ENCODE assay signal across 12 mouse cellular contexts in genomic region chr19:16141857-16142256, GRCm38 (mm10). TPM values are rescaled to one million over a fixed set of nuclear protein-coding genes. Genes with fewer than 3 reads are reported as not detected.
DNase-seq lines count a peak whose midpoint lies in the region; ATAC-seq and TF ChIP-seq lines count a peak whose summit lies in the region.
"Had no signal": no experiment of that assay in that cellular context is flagged by ENCODE, and none has a peak within 500 bp of the region (broad histone marks: within the 10 kb centered on the region; RNA-seq: fewer than 3 reads in every experiment).

No protein-coding gene starts in this region.

- H3K27ac ChIP-seq in kidney, adult 2 months (ENCODE audit: insufficient read depth, low read depth, low read length) = peak overlapping the region; percentile 54

- TF ChIP-seq POLR2A in kidney, adult 2 months (IDR thresholded peaks at IDR 0.05; ENCODE audit: low read depth, low read length) = no peak

- H3K4me3 ChIP-seq in kidney, adult 2 months (ENCODE audit: insufficient read depth, low read depth, low read length) = no peak overlapping the region
- H3K4me3 ChIP-seq: left cerebral cortex, adult 2 months had no signal

- H3K27me3 ChIP-seq in kidney, adult 2 months (replicated peaks; ENCODE audit: control insufficient read depth, insufficient read depth, low read length) = no peaks in the 10 kb centered on the region

- H3K36me3 ChIP-seq in kidney, adult 2 months (ENCODE audit: control insufficient read depth, insufficient read depth, low read length) = no peaks in the 10 kb centered on the region

- TF ChIP-seq CTCF in kidney, adult 2 months (conservative IDR thresholded peaks at IDR 0.05; ENCODE audit: insufficient read depth, insufficient read length, low read depth, low read length) = no peak

- H3K4me1 ChIP-seq in kidney, adult 2 months (ENCODE audit: control insufficient read depth, insufficient read depth, low read length) = peaks cover 30% of the 10 kb centered on the region

- DNase-seq in adrenal gland, adult 2 months = peak; percentile 37
- no peak for DNase-seq in adrenal gland, adult 18-20 months (ENCODE audit: low spot score in 2 of 2)
- peak; percentile 57 for DNase-seq in kidney, adult 2 months
- no peak for DNase-seq in kidney, postnatal 4 days
- DNase-seq in lung, postnatal 10 days = peak; percentile 79
- no peak for DNase-seq in urinary bladder, postnatal 10 days (ENCODE audit: low spot score)
- no peak for DNase-seq in frontal cortex, postnatal 25 days (ENCODE audit: low spot score in 2 of 2)
- DNase-seq: adrenal gland, postnatal 10 days; forebrain, postnatal 0 days; kidney, adult 8-10 months had no signal

- peak; percentile 23 to 40 for ATAC-seq in hematopoietic stem cell, adult 5-6 weeks (replicated peaks in 1 of 2; ENCODE audit: insufficient read depth in 1 of 2, low FRiP score in 2 of 2, low TSS enrichment in 1 of 2, low read depth in 1 of 2, poor library complexity in 2 of 2, severe bottlenecking in 2 of 2)
- ATAC-seq: forebrain, postnatal 0 days had no signal

- 77% methylated on average over 4 of the region's 4 CpGs for WGBS in kidney, adult 2 months

RNA-seq across cellular contexts. Expression of gene Gnaq, which starts 9.2 kb away (rescaled TPM):
- 10 to 100 TPM; 49.7 to 62.5 TPM for total RNA-seq in adrenal gland, adult 2 months (2021)
- polyA plus RNA-seq in adrenal gland, adult 2 months (2012; rRNA removed) = 6.9 and 7.8 TPM in 2 replicates
- total RNA-seq in adrenal gland, adult 18-20 months (2021) = 10 to 100 TPM; 47.2 to 53.6 TPM
- polyA plus RNA-seq in kidney, adult 2 months (2012; rRNA removed) = 13.2 and 15.6 TPM in 2 replicates
- 21.0 and 29.8 TPM in 2 replicates for total RNA-seq in hematopoietic stem cell, adult 5-6 weeks (2017)

Comparison
In these comparisons a context has a peak if more than half of its experiments do, and no peak if none do; other contexts are left out.
1. DNase-seq: peak in adrenal gland, adult 2 months (single experiment), kidney, adult 2 months (single experiment) and lung, postnatal 10 days (single experiment); none in adrenal gland, adult 18-20 months (0 of 2), kidney, postnatal 4 days (0 of 2), urinary bladder, postnatal 10 days (single experiment) and frontal cortex, postnatal 25 days (0 of 2).